Mouse (Mus musculus) stomach, embryonic 16.5 days (tissue): ENCODE measurements around the gene Ambn. TPM values are rescaled to one million over a fixed set of nuclear protein-coding genes. Genes with fewer than 3 reads are reported as not detected.
"Not testable (repeated sequence)": the region's sequence is repeated elsewhere in the genome, so short reads cannot be mapped to it uniquely, and the experiment has no call there.

Source experiments
- ATAC-seq: fragments of 200-750 bp; cut with Nextera tagmentation; 2 replicates; pipeline ENCODE4 v1.8.0; 2017; ENCODE audit warnings: moderate number of reproducible peaks, moderate TSS enrichment; ENCODE audit not compliant: insufficient read depth, low FRiP score
- H3K27ac ChIP-seq: fragments of 300-500 bp; sonication (generic); 2 replicates; pipeline ENCODE4 v1.5.1; 2014; ENCODE audit warnings: low read length
- H3K27me3 ChIP-seq: fragments of 300-500 bp; sonication (generic); 2 replicates; pipeline ENCODE4 v1.6.1; 2014; ENCODE audit warnings: low read length, control low read depth, mixed read lengths; ENCODE audit not compliant: control insufficient read depth, insufficient read depth
- H3K36me3 ChIP-seq: fragments of 300-500 bp; sonication (generic); 2 replicates; pipeline ENCODE4 v1.6.1; 2014; ENCODE audit warnings: low read length; ENCODE audit not compliant: control insufficient read depth, insufficient read depth
- H3K4me1 ChIP-seq: fragments of 300-500 bp; sonication (generic); 2 replicates; pipeline ENCODE4 v1.6.1; 2014; ENCODE audit warnings: low read length, control low read depth, mixed read lengths; ENCODE audit not compliant: control insufficient read depth, insufficient read depth
- H3K4me2 ChIP-seq: fragments of 300-500 bp; sonication (generic); 2 replicates; pipeline ENCODE4 v1.6.1; 2014; ENCODE audit warnings: low read depth, low read length, mixed read lengths
- H3K4me3 ChIP-seq: fragments of 300-500 bp; sonication (generic); replicated peaks from 2 replicates; pipeline ENCODE4 v1.5.1; 2014; ENCODE audit warnings: mild to moderate bottlenecking, low read length
- H3K9ac ChIP-seq: fragments of 300-500 bp; sonication (generic); 2 replicates; pipeline ENCODE4 v1.6.1; 2014; ENCODE audit warnings: low read length
- H3K9me3 ChIP-seq: fragments of 300-500 bp; sonication (generic); replicated peaks from 2 replicates; pipeline ENCODE4 v1.6.1; 2016; ENCODE audit warnings: low read length, control low read depth; ENCODE audit not compliant: control insufficient read depth
- WGBS: fragments of 180-500 bp; shearing (Covaris S2); extraction: QIAGEN DNeasy Blood & Tissue Kit; methylation state at CpG from one replicate; pipeline ENCODE4 v1.1.7; 2014; 5-methylcytosine and 5-hydroxymethylcytosine counted together
- polyA plus RNA-seq: library from polyadenylated mRNA; unstranded; fragments of >200 nt; fragmentation: Nextera tagmentation; extraction: Ambion mirVana; gene quantifications from 2 replicates; pipeline ENCODE4 v1.2.1, GENCODE M21; 2015

Gene Ambn
- polyA plus RNA-seq = not detected in 2 replicates

GRCm38 (mm10) chr5:88455691-88456090 lies at the start of gene Ambn:
TSS of gene Ambn (plus strand) at chr5:88455991.
- Histone ChIP-seq H3K9me3 (no peaks in the 10 kb centered on the region), H3K9ac (no peak within 1 kb of the TSS), H3K4me1 (no peaks in the 10 kb centered on the region), H3K27me3 (no peaks in the 10 kb centered on the region), H3K4me3 (no peak within 1 kb of the TSS), H3K36me3 (no peaks in the 10 kb centered on the region), H3K27ac (no peak within 1 kb of the TSS), H3K4me2 (no peak within 1 kb of the TSS)
- ATAC-seq = no peak
- WGBS = 71% methylated on average over 3 of the region's 3 CpGs

GRCm38 (mm10) chr5:88420319-88421065 lies 35.3 kb upstream of the Ambn start:
- Histone ChIP-seq H3K4me3 (no peak overlapping the region), H3K27me3 (no peaks in the 10 kb centered on the region), H3K36me3 (no peaks in the 10 kb centered on the region), H3K4me1 (no peaks in the 10 kb centered on the region), H3K4me2 (no peak overlapping the region), H3K9ac (no peak overlapping the region), H3K9me3 (no peaks in the 10 kb centered on the region), H3K27ac (no peak overlapping the region)
- ATAC-seq = no peak
- 85% methylated on average over 8 of the region's 8 CpGs for WGBS

GRCm38 (mm10) chr5:88424892-88425291 lies 30.9 kb upstream of the Ambn start:
- not testable (repeated sequence) for H3K27ac ChIP-seq, H3K36me3 ChIP-seq, H3K4me2 ChIP-seq, ATAC-seq, H3K4me3 ChIP-seq, H3K9ac ChIP-seq, H3K9me3 ChIP-seq, H3K4me1 ChIP-seq, H3K27me3 ChIP-seq
- WGBS = 59% methylated on average over 2 of the region's 2 CpGs

- no peak for ATAC-seq
- Histone ChIP-seq H3K4me2 (no peak overlapping the region), H3K4me3 (no peak overlapping the region), H3K27ac (no peak overlapping the region), H3K27me3 (no peaks in the 10 kb centered on the region), H3K4me1 (no peaks in the 10 kb centered on the region; the same call in 1 of the 2 replicates), H3K9ac (no peak overlapping the region), H3K36me3 (no peaks in the 10 kb centered on the region), H3K9me3 (no peaks in the 10 kb centered on the region)
- 27% methylated on average over 1 of the region's 1 CpGs for WGBS
These were observed 29.0 kb upstream of the Ambn start for GRCm38 (mm10) chr5:88426753-88427152.

- ATAC-seq = no peak
- no peak overlapping the region for H3K4me2 ChIP-seq
- WGBS = 84% methylated on average over 2 of the region's 2 CpGs
- H3K4me1 ChIP-seq = no peaks in the 10 kb centered on the region
- H3K27ac ChIP-seq = no peak overlapping the region
- H3K36me3 ChIP-seq = no peaks in the 10 kb centered on the region
- no peak overlapping the region for H3K4me3 ChIP-seq
- no peak overlapping the region for H3K9ac ChIP-seq
- H3K9me3 ChIP-seq = no peaks in the 10 kb centered on the region
- H3K27me3 ChIP-seq = no peaks in the 10 kb centered on the region
These were observed 11.7 kb downstream of the Ambn start for GRCm38 (mm10) chr5:88467471-88467870.

- Histone ChIP-seq H3K36me3 (no peaks in the 10 kb centered on the region), H3K4me3 (no peak overlapping the region), H3K9me3 (no peaks in the 10 kb centered on the region), H3K27me3 (no peaks in the 10 kb centered on the region), H3K4me1 (no peaks in the 10 kb centered on the region), H3K4me2 (no peak overlapping the region), H3K27ac (no peak overlapping the region), H3K9ac (no peak overlapping the region)
- 81% methylated on average over 4 of the region's 4 CpGs for WGBS
- ATAC-seq = no peak
These were observed 13.3 kb downstream of the Ambn start for GRCm38 (mm10) chr5:88468807-88469704.

GRCm38 (mm10) chr5:88487675-88488074 lies 31.9 kb downstream of the Ambn start, which contains the start of gene Enam:
TSS of gene Enam (plus strand) at chr5:88487975.
- no peaks in the 10 kb centered on the region for H3K4me1 ChIP-seq
- no peaks in the 10 kb centered on the region for H3K27me3 ChIP-seq
- H3K4me2 ChIP-seq = no peak within 1 kb of the TSS
- H3K9me3 ChIP-seq = no peaks in the 10 kb centered on the region
- ATAC-seq = no peak
- no peak within 1 kb of the TSS for H3K9ac ChIP-seq
- H3K36me3 ChIP-seq = no peaks in the 10 kb centered on the region
- no peak within 1 kb of the TSS for H3K27ac ChIP-seq
- H3K4me3 ChIP-seq = no peak within 1 kb of the TSS

- Histone ChIP-seq H3K9ac (no peak overlapping the region), H3K36me3 (no peaks in the 10 kb centered on the region), H3K9me3 (no peaks in the 10 kb centered on the region), H3K4me3 (no peak overlapping the region), H3K4me1 (no peaks in the 10 kb centered on the region), H3K27me3 (no peaks in the 10 kb centered on the region), H3K27ac (no peak overlapping the region), H3K4me2 (no peak overlapping the region)
- ATAC-seq = no peak
- 64% methylated on average over 2 of the region's 2 CpGs for WGBS
These were observed 33.2 kb downstream of the Ambn start for GRCm38 (mm10) chr5:88489004-88489403.

GRCm38 (mm10) chr5:88491111-88491510 lies 35.3 kb downstream of the Ambn start:
- Histone ChIP-seq H3K4me3 (no peak overlapping the region), H3K9ac (no peak overlapping the region), H3K4me2 (no peak overlapping the region), H3K27ac (no peak overlapping the region), H3K9me3 (no peaks in the 10 kb centered on the region), H3K27me3 (no peaks in the 10 kb centered on the region), H3K36me3 (no peaks in the 10 kb centered on the region), H3K4me1 (no peaks in the 10 kb centered on the region)
- 84% methylated on average over 5 of the region's 5 CpGs for WGBS
- no peak for ATAC-seq
